Mouse (Mus musculus) kidney, postnatal 10 days (tissue): ENCODE measurements around the gene Rbm45.

Source experiments
- DNase-seq: peaks from one replicate; pipeline ENCODE4 v3.0.0; 2021; ENCODE audit warnings: mixed read lengths

The Rbm45 gene

DNA sequence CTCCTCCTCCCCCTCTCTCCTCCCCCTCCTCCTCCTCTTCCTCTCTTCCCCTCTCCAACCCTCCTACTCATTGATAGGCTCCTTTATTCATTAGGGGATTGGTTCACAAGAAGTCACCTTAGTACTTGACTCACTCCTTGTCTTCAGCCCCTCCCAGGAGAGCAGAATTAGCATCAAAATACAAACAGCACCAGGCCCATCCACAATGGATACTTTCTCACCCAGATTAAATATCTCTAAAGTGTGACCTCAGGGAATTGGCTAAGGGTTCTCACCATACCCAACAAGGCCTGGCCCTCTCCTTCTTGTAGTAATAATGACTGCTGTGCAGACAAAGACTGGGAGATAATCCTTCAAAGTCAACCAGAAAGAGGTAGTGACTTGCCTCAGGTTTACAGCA lies 30.4 kb downstream of the Rbm45 start:
- DNase-seq: no peak

DNA sequence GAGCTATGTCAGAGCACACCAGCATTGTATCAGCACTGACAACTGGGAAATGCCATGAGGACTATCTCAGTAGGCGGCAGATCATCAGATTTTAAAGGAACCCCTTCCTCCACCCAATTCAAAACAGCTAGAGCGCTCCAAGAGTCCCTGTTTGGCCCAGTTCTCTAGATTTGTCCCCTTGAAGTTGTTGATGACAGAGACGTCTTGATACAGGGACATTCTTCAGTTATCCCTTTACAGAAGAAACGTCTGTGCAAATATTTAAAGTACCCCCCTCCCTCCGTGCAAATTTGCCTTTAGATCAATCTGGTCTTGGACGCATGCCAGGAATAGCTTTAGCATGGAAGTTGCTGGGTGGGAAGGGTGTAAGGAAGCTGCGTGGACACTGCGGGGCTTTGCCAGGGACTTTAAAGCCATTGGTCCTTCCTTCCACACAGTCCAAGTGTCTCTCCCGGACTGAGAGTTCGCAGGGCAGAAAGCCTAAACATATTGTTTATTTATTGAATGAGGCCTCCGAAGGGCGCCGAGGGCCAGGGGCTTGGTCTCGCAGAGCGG lies 35.9 kb downstream of the Rbm45 start:
- no peak for DNase-seq

DNA sequence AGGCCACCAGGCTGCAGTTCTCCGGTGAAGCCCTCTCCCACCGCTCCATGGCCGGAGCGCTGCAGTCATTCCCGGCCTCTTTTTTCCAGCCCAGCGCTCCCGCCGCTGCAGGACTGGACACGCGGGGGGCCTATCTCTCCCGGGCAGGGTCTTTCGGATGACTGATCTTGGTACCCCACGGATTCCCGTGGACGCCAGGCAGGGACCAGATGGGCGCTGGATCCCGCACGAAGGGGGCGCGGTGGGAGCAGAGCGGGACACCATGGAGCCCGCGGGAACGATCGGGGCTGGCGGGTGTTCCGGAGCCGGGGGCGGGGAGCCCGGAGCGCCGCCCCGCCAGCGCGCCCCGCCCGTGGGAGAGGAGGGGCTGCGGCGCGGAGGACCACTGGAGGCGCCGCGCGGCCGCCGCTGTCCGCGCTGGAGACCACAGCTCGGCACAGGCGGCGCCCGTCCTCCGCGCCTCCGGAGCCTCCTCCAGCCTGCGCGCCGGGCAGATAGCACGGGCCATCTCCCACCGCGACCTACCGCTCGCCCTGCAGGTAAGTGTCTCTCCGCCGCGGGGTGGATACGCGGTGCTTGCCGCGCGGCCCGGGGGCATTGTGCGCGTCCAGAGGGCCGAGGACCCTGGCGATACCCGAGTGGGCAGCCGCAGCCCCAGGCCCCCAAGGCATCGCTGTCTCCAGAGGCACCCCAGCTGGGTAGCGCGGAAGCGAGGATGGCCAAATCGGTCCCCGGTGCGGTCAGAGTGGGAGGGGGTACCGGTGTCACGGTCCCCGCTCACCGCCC lies 36.6 kb downstream of the Rbm45 start, which contains the start of gene Osbpl6:
Gene Osbpl6 (plus strand): TSS at position 358 of the 786 bp plus-strand sequence.
- peak; percentile 88 for DNase-seq

DNA sequence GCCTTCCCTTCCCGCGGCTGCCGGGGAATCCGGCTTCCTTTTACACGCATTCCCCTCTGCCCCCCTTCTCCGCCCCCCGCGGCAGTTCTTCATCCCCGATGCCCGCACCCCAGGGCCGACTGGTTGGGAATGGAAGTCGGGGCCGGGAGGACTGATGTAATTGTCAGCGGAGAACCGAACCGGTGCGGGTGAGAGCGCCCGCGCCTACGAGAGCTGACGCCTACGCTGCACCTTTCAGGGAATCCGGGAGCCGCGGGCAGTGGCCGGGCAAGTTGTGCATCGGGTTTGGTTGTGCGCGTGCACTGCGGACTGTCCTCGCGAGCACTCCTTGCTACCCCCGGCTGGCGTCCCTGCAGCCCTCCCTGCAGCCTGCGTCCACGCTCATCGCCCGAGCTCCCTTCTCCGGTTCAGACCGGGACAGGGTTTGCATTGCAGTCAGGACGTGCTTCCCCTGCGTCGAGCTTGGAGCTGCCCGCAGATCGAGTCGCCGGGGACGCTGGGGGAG lies 37.2 kb downstream of the Rbm45 start:
- peak; percentile 76 for DNase-seq

DNA sequence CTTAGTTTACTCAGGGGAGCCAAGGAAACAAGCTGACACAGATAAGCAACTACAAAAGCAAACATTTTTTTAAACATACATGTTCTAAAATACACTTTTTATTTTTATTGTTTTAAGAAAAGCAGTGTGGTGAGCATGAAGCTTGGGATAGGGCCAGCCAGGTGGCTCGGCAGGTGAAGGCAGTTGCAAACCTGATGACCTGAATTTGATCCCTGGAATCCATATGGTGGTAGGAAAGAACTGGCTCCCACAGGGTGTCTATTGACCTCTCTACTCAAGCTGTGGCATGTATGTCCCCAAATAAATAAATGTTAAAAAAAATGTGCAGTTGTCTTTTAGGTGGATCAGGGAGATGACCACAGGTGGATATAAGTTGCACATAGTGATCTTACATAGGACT lies 39.7 kb downstream of the Rbm45 start:
- no peak for DNase-seq

DNA sequence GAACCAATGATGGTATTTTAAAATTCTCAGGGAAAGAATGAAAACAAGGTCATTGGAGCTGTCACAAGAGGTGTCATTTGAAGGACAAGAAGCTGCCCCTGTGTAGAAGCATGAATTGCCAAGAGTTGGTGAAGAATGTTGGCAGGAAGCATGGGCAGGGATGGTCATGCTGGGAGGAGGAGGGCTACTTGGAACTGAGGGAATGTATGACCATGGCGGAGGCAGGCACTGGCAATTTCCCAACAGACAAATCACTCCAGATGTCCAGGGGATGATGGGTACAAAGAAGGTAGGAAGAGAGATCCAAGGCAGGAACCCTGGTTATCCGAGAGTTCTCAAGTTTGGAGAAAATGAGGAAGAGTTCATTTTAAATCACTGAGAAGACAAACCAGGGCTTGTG lies 40.2 kb downstream of the Rbm45 start:
- no peak for DNase-seq

DNA sequence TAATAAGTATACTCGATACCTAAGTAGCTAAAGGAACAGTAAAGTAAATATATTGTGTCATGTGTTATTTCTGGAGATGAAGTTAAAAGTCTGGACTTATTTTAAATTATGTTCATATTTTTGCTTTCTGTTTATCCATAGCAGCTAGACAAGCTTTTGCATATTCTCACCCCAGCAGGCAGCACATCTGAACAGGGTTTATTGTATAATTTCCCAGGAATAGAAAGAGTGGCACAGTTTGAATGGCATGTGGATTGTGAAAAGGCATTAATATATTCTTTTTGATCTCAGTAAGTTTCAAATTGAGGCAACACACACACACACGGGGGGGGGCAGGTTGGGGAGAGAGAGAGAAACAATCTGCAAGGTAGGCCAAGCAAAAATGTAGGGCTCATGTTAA lies 43.1 kb downstream of the Rbm45 start:
- no peak for DNase-seq

DNA sequence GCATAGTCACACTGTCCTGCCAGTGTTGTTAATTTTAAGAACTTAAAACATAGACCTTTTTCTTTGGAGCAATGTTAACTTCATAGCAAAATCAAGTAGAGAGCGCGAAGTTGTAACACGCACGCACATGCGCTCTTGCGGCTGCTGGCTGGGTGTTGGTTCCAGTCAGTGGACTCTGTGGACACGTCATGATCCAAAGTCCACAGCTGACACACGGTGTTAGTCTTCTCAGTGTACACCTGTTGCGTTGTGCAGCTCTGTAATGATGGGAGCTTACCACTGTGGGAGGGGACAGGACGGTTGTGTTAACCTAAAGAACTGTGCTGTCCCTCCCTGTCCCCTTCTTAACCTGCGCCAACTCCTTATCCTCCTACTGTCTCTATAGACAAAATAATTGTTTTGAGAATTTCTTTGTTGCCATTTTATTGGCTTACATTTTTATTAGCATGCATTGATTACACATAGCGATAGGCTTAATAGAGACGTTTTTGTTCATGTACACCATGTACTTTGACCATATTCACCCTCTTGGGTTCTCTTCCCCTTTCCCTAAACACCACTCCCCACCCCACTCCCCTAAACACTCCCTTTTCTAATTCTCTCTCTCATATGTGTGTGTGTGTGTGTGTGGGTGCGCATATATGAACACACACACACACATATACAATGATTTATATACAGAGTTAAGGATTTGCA lies 47.8 kb downstream of the Rbm45 start:
- no peak for DNase-seq

DNA sequence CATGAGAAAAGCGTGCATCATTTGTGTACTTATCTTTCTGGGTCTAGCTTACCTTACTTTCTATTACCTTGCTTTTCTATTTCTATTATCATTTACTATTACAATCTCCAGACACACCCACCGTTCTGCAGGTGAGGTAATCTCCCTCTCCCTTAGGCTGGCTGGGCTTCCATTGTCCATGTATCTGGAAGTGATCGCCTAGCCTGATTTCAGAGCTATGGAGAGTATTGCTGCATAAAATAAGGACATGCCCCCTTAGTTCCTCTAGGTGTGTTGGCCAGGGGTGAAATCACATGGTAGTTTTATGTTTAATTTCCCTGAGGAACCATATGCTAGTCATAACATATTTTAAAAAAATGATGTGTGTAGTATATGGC lies 48.3 kb downstream of the Rbm45 start:
- DNase-seq: no peak

DNA sequence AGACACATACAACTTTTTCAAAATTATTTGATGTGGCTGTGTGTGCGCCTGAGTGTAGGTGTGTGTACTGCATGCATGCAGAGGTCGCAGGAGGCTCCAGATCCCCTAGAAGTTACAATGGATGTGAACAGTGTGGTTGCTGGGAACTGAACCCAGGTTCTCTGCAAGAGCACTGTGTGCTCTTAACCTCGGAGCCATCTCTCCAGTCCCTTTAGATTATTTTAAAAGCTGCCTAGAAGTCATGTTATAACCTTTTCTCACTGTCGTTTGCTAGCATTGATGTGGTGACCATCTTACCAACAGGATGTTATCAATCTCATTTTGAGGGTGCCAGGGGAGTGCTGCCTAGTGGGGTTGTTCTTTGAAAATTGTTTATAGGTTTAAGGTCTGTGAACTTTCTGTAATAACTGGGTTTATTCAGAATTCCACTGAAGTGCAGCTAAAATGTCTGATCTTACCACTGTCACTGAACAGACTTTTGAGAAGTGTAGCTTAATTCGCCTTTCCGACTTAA lies 51.7 kb downstream of the Rbm45 start:
- no peak for DNase-seq

DNA sequence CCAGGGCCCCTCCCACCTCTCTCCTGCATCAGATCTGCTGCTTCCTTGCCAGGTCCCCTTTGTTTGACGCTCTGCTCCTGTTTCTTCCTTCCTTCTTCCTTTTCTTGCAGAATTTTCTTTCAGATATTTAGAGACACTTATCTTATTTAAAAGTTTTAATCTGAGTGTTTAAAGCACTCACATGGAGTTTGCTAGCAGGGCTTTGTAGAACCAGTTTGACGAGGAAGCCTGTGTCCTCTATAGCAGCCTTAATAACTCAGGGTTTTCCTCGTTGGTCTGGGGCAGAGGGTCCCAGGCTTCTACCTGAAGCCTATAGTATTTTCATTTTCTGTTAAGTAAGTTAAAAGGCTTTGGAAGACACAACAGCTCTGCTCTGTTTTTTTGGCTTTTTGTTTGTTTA lies 57.0 kb downstream of the Rbm45 start:
- no peak for DNase-seq

DNA sequence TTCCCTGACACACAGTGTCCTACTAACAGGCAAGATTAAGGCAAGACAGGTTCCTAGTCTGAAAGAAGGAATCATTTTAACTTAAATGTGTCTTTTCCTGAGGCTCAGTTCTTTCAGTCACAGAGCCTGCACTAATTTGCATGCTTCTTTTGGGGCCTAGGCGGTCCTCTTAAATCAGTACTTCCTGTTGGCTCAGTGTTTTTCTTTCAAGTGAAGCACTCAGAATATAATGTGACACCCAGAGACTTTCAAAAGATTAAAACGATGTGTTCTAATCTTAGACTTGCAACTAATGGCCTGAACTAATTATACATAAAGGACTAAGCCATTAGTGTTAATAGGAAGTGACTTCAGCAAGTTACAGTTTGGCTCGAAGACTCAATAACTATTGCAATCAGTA lies 59.5 kb downstream of the Rbm45 start:
- no peak for DNase-seq

DNA sequence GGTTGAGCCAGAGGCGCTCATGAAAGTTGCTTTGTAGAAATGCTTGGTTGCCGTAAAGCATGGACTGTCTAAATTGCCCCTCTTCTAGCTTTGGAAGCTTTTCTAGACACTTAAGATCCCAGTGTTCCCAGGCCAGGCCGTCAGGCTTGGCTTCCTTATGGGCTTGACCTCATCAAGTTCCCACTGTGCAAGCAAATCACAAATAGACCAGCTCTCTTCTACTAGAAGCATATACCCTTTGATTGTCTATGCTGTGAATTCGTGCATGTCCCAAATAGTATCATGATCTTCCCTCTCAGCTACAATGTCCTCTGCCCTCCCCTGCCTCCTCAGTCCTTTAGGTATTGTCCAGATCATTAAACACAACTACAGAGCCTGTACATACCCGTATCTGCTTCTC lies 60.1 kb downstream of the Rbm45 start:
- DNase-seq: no peak

DNA sequence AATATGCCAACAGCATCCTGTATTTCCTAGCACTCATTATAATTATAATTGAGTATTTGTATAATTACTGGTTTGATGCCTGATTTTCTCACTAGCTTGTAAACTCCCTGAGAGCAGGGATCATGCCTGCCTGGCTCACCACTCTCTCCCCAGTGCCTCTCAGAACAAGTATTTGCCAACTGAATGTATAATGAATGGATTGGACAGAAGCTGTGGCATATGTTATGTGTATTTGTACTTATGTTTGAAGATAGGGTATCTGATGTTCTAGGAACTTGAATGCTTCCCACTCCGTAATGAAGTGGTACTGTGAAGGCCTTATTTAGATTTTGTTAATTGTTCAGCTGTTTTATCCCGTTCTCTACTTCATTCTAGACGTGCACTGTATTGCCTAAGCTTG lies 60.8 kb downstream of the Rbm45 start:
- no peak for DNase-seq
